Mouse (Mus musculus) layer of hippocampus, adult 9-10 months (tissue): ENCODE data around the gene Thsd7b.
A peak's percentile ranks its signal among the peaks of the same experiment; 100 is the strongest.

Experiments used
- DNase-seq: peaks from one replicate; pipeline ENCODE4 v3.0.0; 2022; ENCODE audit warnings: low spot score

Thsd7b gene

GRCm38 (mm10) chr1:129519751-129520150, 246.6 kb downstream of the Thsd7b start:
- DNase-seq, result peak; percentile 29

DNA sequence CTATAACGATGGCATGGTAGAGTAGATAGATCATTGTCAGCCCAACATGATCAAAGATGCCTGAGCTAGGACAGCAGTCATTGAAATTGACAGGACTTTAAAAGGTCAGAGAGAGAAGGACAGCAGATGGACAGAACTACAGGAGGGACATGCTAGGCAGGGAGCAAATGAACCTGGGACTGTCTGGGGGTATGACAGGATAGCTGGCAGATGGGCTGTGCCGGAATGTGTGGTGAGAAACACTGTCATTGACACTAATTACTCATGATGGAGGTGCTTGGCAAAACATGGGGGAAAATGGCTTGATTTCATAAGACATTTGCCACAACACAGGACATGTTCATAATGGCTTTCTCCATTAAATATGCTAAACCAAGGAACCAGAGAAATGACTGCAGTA, 253.9 kb downstream of the Thsd7b start:
- no peak for DNase-seq

DNA sequence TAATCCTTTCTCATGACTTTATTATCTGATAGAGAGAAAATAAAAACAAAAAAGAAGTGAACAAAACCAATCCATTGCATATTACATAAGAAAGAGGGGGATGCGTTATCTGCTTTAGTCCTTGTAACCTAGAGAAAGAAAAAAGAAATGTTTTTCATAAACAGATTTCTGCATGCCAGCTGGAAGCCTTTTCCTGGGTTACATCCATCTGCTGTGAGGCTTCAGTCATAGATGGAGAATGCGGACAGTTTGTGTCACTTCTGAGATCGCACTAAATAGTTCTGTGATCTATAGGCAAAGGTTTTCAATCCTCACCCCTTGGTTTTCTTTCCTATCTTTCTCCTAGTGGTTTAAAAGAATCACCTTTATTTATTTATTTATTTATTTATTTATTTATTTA, 259.1 kb downstream of the Thsd7b start:
- DNase-seq, result no peak

GRCm38 (mm10) chr1:129538508-129538907, 265.4 kb downstream of the Thsd7b start:
- DNase-seq, result no peak

DNA sequence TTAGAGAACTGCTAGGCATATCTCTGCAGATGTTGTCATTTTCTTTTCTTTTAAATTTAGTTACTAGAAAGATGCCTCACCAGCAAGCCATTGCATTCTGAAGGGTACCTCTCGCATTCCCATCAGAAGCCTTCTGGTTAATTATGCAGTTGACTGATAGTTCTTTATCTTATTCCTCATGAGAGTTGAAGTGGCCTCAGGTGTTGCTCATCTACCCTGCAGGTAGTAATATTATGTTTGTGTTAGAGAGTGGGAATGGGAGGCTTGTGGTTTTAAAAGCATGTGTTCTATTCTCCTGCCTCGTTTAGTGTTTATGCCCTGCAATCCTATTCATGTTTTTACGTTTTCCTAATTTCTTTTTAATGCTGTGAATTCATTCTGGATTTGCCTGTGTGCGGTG, 265.9 kb downstream of the Thsd7b start:
- DNase-seq, result no peak

GRCm38 (mm10) chr1:129540751-129541150, 267.6 kb downstream of the Thsd7b start:
- DNase-seq, result no peak

GRCm38 (mm10) chr1:129542563-129543146, 269.6 kb downstream of the Thsd7b start:
- no peak for DNase-seq

DNA sequence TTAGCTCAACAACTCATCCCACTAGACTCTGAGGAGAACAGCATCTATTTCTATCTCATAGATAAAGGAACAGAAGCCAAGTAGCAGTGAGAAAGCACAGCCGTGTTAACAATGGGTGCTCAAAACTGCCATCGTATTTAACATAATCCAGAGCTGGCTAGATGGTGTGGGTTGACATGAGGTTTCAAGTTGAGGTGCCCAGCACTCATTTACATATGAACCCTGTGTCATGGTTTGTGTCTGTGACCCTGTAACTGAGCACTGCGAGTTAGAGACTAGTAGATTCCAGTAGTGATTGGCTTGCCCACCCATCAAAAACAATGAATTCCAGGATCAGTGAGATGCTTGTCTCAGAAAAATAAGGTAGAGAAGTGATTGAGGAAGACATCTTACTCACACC, 270.1 kb downstream of the Thsd7b start:
- DNase-seq, result no peak

DNA sequence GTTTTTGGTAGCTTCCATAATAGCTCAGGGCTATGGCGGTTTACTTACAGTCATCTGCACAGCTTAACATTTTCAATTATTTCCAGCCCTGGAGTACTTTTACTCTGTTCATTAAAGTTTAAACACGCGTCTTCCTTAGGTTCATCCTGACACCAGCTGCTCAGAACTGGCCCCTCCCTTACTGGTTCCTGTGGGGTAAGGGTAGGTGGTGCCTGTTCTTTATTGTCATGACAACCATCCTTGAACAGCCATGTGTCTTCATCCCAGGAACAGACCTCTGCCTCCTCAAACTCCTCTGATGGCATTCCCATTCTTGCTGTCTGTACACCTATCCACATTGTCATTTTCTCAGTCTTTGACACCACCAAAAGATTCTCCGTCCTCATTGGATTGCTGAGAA, 285.0 kb downstream of the Thsd7b start:
- DNase-seq, result no peak

- DNase-seq, result no peak
These were observed 286.0 kb downstream of the Thsd7b start for GRCm38 (mm10) chr1:129559137-129559536.

GRCm38 (mm10) chr1:129559812-129560211, 286.7 kb downstream of the Thsd7b start:
- no peak for DNase-seq

DNA sequence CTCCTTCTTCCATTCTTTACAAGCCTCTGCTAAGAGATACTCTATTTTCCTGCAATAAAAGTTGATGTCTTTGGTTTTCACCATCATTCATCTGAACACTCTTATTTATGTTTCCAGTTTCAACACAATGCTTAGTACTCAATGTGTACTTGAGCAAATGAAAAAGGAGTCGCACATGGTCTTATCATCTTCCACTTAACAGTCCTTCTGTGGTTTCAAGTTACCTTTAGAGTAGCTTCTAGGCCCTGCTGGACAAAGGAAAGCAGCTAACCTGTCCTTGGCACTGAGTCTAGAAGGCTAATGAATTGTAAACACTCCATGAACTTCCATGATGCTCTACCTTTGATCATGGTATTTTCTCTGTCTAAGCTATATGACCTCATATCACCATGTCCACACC, 289.6 kb downstream of the Thsd7b start:
- no peak for DNase-seq

DNA sequence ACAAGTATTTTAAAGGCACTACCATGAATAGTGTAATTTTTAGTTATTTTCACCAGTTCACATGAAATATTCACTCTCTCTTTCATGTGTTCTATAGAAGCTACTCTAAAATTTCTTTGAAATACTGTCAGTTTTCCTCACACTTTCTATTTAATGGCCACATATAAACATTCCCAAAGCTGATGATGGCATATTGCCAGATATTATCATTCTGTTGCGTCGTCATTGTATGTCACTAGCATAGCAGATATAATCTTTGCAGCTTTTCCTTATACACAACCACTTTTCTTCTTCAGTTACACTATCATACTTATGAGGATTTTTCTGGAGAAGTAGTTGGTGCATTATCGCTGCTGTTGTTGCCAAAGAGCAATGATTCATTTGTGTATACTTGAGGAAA, 297.4 kb downstream of the Thsd7b start:
- no peak for DNase-seq

- DNase-seq, result no peak
These were observed 306.9 kb downstream of the Thsd7b start for GRCm38 (mm10) chr1:129579955-129580354.

DNA sequence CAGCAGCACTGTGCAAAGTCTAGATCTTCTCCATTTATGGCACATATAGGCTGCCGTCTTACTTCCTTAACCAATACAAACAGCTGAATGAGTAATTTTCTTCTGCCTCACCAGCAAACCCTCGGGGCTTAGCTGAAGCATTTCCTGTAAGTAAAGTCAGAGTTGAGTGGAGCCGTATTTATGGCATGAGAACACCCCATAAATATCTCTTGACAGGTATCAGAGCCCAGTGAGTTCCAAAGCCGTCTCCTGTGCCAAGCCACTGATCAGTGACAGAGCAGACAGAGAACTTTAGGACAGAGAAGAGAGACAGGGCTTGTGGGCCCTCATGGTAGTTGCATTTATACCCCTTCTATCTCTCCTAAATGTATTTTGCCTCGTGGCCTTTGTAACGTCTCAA, 313.5 kb downstream of the Thsd7b start:
- no peak for DNase-seq

- DNase-seq, result peak; percentile 12
These were observed 316.4 kb downstream of the Thsd7b start for GRCm38 (mm10) chr1:129589366-129590002.

DNA sequence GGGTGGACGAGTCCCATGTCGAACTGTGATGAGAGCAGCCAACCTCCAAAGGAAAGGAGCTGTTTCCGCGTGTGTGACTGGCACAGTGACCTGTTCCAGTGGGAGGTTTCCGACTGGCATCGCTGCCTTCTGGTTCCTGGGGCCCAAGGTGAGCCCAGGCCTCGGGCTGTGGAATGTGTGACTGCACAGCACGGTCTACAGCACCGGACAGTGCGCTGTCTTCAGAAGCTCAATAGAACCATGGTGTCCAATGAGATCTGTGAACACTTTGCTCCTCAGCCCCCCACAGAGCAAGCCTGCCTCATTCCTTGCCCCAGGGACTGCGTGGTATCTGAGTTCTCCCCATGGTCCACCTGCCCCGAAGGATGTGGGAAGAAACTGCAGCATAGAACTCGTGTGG, 322.3 kb downstream of the Thsd7b start:
- no peak for DNase-seq

DNA sequence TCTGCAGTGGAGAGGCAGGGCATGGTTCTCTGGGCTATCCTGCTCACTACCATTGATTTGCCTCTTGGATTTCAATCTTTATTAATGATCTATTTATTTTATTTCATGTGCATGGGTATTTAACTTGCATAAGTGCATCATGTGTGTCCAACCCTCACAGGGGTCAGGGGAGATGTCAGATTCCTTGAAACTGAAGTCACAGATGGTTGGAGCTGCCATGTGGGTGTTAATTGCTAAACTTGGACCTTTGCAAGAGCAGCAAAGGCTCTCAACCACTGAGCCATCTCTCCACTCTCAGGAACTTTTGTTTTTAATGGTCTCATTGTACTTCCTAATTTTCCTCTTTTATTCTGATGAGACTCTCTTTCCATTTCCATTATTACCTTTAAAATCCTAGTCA, 327.8 kb downstream of the Thsd7b start:
- DNase-seq, result no peak

GRCm38 (mm10) chr1:129602284-129602683, 329.2 kb downstream of the Thsd7b start:
- peak; percentile 8 for DNase-seq

- DNase-seq, result no peak
These were observed 335.3 kb downstream of the Thsd7b start for GRCm38 (mm10) chr1:129608395-129608794.

DNA sequence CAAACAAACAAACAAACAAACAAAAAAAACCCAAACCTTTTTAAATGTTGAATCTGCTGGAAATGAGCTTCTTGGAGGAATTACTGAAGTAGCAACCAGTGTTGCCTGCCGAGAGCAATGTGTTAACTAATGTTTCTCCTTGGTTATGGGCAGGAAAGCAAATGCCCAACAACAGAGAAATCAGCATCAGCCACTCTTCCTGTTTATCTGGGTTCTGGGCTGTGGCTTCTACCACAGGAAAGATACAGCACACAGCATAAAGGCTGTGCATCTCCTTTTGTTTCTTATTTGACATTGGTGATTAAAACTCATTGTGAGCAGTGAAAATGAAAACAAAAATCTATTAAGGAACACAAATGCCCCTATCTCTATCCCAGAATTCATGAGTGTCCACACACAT, 343.0 kb downstream of the Thsd7b start:
- DNase-seq, result no peak

- DNase-seq, result no peak
These were observed 346.6 kb downstream of the Thsd7b start for GRCm38 (mm10) chr1:129619440-129620301.

DNA sequence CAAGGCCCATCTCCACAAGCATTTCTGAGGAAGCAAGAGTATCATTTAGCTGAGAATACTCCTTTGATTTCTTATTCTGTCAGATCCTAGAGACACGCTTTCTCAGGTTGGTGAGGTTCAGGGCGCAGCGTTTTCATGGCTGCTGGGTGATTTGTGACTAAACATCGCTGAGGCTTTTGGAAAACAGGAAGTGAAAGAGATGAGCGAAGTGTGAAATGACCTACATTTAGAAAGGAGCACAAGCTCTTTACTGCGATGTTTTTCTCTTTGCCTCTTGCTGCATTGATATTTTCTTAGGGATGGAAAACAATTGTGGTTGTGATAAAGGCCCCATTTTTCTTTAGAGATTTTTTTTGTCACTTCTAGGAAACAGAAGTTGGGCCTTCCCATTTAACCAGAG, 351.4 kb downstream of the Thsd7b start:
- no peak for DNase-seq
